Mouse (Mus musculus): ENCODE results near the gene Olfr1058.

DNA sequence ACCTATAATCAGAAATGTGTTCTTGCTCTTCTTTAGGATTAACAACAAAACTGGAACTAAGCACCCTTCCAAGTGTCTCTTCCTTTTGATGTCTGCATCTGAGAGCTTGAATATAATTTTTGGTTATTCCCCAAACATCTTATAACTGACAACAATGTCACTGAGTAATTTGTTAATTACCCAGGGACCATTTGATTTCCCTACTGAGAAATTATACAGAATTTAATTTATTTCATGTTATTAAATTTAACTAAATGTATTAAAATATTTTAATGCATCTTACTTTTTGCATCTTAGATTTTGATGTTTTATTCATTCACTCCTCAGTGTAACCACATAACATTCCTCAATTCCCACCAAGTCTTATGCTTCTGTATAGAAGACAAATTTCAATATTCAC, 26.0 kb downstream of the Olfr1058 start, which contains the start of gene Olfr1056:
- TF ChIP-seq CTCF (IDR thresholded peaks at IDR 0.05; ENCODE audit: control insufficient read depth, insufficient read depth, insufficient replicate concordance, low read depth, low read length) (no peak), POLR2A (IDR thresholded peaks at IDR 0.05; ENCODE audit: control insufficient read depth, low read depth, low read length) (no peak)

Measured in testis, adult 2 months (tissue).